Mouse (Mus musculus) cerebellum, adult 11-12 months (tissue): Measurements from ENCODE around the gene Smndc1.
A peak's percentile ranks its signal among the peaks of the same experiment; 100 is the strongest.
"Not testable (repeated sequence)": the region's sequence is repeated elsewhere in the genome, so short reads cannot be mapped to it uniquely, and the experiment has no call there.

Source experiments
- DNase-seq: peaks from one replicate; pipeline ENCODE4 v3.0.0; 2022

Gene Smndc1

GRCm38 (mm10) chr19:53412149-53412848 is 21.9 kb upstream of the Smndc1 start:
- no peak for DNase-seq

- no peak for DNase-seq
These were observed 19.4 kb upstream of the Smndc1 start for GRCm38 (mm10) chr19:53409663-53410307.

GRCm38 (mm10) chr19:53408398-53408797 is 18.0 kb upstream of the Smndc1 start:
- DNase-seq, result no peak

- DNase-seq, result no peak
These were observed 17.0 kb upstream of the Smndc1 start for GRCm38 (mm10) chr19:53407350-53407749.

GRCm38 (mm10) chr19:53405810-53406209 is 15.4 kb upstream of the Smndc1 start:
- DNase-seq, result no peak

GRCm38 (mm10) chr19:53404837-53405356 is 14.5 kb upstream of the Smndc1 start:
- DNase-seq, result peak; percentile 92

- DNase-seq, result peak; percentile 76
These were observed 13.9 kb upstream of the Smndc1 start for GRCm38 (mm10) chr19:53404219-53404836.

GRCm38 (mm10) chr19:53402741-53403432 is 12.5 kb upstream of the Smndc1 start:
- DNase-seq, result no peak

- peak; percentile 48 for DNase-seq
These were observed 10.1 kb upstream of the Smndc1 start for GRCm38 (mm10) chr19:53400332-53401110.

- peak; percentile 3 for DNase-seq
These were observed 8.8 kb upstream of the Smndc1 start for GRCm38 (mm10) chr19:53399213-53399612.

- no peak for DNase-seq
These were observed 7.3 kb upstream of the Smndc1 start for GRCm38 (mm10) chr19:53397451-53398233.

- DNase-seq, result not testable (repeated sequence)
These were observed 5.4 kb upstream of the Smndc1 start for GRCm38 (mm10) chr19:53395805-53396204.

GRCm38 (mm10) chr19:53394956-53395355 is 4.6 kb upstream of the Smndc1 start:
- DNase-seq, result not testable (repeated sequence)

- DNase-seq, result peak; percentile 74
These were observed 4.2 kb upstream of the Smndc1 start for GRCm38 (mm10) chr19:53394552-53394951.

GRCm38 (mm10) chr19:53393646-53394045 is 3.3 kb upstream of the Smndc1 start:
- no peak for DNase-seq

GRCm38 (mm10) chr19:53392781-53393343 is 2.5 kb upstream of the Smndc1 start:
- no peak for DNase-seq

- DNase-seq, result no peak
These were observed 1.4 kb upstream of the Smndc1 start for GRCm38 (mm10) chr19:53391787-53392186.

- no peak for DNase-seq
These were observed 1.0 kb upstream of the Smndc1 start for GRCm38 (mm10) chr19:53391386-53391785.

- no peak for DNase-seq
These were observed 437 bp downstream of the Smndc1 start for GRCm38 (mm10) chr19:53389851-53390431.

GRCm38 (mm10) chr19:53389417-53389816 is 961 bp downstream of the Smndc1 start:
- DNase-seq, result no peak

GRCm38 (mm10) chr19:53383336-53383735 is 7.0 kb downstream of the Smndc1 start:
- DNase-seq, result no peak
